Mouse (Mus musculus) retina, postnatal 1 day (tissue): ENCODE results near the gene Clic3.
"Not testable (repeated sequence)": the region's sequence is repeated elsewhere in the genome, so short reads cannot be mapped to it uniquely, and the experiment has no call there.

ENCODE experiments used
- DNase-seq: peaks from one replicate; pipeline ENCODE4 v3.0.0-alpha.2; 2012

Gene Clic3

DNA sequence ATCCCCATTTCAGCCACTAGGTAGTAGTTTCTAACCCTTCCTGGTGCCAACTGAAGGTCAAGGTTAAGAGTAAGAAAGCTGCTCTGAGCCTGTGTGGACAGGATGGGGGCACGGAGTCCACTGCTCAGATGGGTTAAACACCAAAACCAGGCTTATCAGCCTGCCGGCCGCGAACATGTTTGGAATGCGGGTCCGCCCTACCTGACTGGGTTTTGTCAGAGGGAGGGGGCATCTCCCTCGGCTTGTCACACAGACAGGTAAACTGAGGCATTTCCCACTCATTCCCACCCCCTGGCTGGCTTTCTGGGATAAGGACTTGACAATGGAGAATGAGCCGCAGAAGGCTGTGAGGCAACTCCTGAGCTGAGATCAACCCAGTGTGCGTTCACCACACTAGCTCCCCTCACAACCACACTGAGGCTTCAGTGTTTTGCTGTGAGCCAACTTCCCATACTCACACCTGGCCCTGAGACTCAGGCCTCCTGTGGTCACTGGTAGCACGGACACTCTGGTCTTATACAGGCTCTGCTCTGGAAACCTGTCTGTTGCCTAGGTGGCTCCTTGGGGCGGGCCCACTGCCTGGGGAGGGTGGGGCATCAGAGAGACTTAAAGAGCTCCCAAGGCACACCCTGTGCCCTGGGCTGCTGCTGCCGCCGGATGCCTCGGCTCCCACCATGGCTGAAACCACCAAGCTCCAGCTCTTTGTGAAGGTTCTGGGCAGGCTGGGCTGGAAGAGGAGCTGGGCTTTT lies at the start of gene Clic3:
Gene Clic3 (plus strand): TSS at position 634 of the 749 bp plus-strand sequence.
- no peak for DNase-seq

- no peak for DNase-seq
Measured at GRCm38 (mm10) chr2:25408908-25409307, 47.7 kb upstream of the Clic3 start.

- DNase-seq = not testable (repeated sequence)
Measured at GRCm38 (mm10) chr2:25413436-25413835, 43.2 kb upstream of the Clic3 start.

DNA sequence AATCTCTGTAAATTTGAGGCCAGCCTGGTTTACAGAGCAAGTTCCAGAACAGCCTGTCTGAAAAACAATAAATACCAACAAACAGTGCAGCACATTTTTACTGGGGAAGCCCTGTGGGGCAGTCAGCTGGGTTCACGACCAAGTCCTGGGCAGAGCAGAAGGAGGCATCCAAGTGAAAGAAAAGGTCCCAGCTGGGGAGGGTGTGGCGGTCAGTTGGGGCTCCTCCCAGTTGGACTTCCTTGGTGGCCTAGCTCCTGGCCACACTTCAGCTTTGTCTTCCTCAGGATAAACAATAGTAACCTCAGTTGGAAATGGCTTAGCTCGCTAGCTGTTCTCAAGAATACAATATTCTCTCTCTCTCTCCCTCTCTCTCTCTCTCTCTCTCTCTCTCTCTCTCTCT lies 39.2 kb upstream of the Clic3 start:
- DNase-seq = no peak

DNA sequence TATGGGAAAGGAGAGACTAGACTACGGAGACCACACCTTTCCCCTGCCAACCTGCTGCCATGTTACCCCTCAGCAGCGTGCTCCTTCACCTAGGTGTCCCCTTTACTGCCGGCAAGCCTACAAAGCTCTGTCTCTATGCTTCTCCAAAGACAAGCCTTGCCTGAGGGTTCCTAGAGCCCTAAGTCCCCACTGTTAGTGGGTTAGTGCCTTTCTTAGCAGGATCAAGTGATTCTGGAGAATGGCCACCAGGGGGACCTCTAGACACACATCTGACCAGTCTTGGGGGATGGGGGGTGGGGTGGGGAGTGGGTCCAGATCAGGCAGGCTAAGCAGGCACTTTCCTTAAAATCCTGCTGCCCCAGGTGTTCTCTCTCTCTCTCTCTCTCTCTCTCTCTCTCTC lies 34.7 kb upstream of the Clic3 start:
- DNase-seq = peak; percentile 86

GRCm38 (mm10) chr2:25422587-25423410 lies 33.8 kb upstream of the Clic3 start, which contains the start of gene Fut7:
Fut7 (plus strand) TSS chr2:25423267.
- DNase-seq = no peak

- no peak for DNase-seq
Measured at GRCm38 (mm10) chr2:25423626-25424025, 33.0 kb upstream of the Clic3 start.

DNA sequence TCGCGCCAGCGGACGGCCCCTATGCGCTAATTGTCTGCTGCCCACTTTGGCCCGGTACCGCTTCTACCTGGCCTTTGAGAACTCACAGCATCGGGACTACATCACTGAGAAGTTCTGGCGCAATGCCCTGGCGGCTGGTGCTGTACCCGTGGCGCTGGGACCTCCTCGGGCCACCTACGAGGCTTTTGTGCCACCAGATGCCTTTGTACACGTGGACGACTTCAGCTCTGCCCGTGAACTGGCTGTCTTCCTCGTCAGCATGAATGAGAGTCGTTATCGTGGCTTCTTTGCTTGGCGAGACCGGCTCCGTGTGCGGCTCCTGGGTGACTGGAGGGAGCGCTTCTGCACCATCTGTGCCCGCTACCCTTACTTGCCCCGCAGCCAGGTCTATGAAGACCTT lies 31.2 kb upstream of the Clic3 start:
- DNase-seq = no peak

DNA sequence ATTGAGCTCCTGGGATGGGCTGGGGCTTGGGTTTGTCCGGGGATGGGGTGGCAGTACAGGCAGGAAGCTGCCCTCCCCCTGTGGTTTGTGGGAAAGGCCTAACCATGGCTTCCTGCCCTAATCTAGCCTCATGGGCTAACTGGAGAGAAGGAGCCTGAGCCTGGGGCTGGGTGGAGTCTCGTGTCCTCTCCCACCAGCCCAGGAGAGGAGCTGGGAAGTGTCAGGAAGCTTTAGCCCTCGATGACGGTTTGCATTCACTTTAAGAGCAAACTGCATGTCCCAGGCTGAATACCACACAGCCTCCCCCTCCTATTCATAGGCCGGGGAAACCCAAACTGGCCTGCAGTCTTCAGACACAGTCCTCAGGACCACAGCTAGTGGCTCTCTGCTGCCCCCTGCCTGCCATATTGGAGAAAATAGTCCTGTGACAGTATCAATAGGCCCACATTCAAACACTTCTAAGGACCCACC lies 29.9 kb upstream of the Clic3 start:
- DNase-seq = peak; percentile 88

DNA sequence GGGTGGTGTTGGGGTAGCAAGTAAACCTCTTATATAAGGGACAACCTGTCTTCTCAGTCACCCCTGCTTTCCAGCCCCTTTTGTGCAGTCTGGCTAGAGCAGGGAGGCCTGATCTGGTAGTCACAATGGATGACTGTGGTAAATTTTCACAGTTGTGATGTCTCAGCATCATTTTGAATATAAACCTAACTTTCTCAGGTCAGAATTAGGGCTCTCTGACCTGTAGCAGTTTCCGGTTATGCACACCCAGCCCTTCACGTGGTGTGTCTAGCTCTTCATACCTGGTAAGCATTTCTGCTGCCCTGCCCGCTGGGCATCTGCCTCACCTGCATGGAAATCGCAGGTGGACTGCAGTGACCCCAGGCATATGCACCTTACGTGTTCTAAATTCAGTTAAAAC lies 29.4 kb upstream of the Clic3 start:
- DNase-seq = no peak

DNA sequence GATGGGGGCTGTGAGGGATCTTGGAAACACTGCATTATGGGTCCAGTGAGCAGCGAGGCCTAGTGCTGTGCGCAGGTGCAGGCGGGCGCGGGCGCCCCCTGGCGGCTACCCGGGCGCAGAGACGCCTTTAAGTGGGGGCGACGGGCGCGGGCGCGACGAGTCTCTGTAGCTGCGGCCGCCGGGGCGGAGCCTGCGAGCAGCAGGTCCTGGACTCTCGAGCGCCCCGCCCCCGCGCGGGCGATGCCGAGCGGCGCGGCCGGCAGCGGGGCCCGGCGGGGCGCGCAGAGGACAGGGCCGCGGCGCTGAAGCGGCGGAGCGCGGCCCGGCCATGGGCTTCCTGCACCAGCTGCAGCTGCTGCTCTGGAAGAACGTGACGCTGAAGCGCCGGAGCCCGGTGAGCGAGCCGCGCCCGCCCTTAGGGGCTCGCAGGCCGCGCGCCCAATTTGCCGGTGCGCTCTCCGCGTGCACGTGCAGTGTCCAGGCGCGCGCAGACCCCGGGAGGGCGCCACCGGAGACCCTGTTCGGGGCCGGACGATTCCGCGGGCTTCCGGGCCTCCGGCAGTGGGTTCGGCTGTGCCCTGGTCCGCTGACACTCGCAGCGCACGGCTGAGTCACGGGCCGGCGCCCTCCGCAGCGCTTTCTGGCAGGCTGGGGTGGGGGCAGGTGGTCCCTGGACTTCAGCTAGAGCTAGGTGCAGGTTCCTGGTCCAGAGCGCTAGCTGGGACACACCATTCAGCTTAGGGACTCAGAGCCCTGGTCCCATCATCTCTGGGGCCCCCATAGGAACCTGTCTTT lies 28.0 kb upstream of the Clic3 start, which contains the start of gene Abca2:
Gene Abca2 (plus strand): TSS at position 262 of the 795 bp plus-strand sequence.
- DNase-seq = peak; percentile 96

DNA sequence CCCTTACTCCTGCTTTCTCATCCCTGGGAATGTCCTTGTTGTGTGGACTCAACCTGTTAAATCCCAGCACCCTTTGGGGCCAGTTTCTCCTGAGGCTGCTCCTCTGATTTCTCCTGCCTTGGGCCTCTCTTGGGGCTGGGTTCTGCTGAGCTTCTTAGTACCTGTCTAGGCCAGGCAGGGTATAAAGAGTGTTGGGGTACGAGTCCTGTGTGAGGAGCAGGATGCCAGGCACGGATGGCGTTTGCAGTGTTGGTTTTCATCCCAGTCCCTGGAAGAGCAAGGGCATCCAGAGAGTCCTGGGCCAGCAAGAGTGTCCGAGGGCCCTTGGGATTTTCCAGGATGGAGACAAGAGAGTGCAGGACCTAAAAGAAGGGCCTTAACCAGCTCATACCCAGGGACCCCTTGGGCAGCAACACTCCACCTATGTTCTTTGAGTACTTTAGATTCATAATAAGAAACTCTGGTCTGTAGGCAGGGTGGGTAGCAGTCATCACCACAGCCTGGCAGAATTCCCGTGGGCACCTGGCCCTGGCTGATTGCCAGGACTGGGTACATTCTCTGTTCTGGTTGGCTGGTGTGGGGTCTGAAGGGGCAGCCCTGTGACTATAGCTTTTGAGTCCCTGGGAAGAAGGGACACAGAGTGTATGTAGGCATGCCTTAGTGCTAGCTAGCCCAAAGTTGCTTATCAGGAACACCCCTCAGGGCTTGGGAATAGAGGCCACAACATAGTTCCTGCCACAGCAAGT lies 27.0 kb upstream of the Clic3 start:
- no peak for DNase-seq

DNA sequence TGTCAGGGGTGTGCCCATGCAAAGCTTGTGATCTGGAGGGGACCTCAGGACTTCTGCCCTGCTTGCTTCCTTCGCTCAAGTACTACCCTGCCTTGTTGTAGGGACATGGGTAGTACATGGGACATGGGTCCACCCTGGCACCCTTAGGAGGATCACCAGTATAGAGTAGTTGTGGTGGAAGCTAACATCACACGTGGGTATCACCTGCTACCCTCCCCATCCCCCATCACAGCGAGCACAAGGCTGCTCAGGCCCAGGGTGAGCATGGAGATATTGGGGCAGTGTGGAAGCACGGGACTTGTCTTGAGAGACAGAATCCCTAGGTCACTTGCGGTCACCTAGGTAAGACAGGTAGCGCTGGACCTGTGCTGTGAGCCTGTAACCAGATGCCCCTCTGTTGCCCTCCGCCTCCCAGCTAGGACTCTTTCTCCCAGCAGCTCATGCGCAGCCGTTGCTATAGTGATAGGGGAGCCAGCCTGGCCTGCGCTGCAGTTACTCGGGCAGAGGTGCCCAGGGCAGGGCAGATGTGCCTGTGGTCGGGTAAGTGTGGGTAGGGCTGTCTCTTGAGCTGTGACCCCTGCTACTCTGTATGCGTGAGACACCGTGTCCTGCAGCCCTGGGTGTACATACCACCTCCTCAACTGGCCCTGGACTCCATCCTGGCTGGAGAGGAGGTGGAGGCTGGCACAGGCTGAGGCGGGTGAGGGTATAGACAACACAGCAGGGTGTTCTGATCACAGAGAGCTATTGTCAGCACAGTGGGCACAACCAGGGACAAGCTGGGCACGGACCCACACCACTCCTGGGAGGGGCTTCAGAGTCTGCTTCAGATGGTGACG lies 26.0 kb upstream of the Clic3 start:
- peak; percentile 63 for DNase-seq

DNA sequence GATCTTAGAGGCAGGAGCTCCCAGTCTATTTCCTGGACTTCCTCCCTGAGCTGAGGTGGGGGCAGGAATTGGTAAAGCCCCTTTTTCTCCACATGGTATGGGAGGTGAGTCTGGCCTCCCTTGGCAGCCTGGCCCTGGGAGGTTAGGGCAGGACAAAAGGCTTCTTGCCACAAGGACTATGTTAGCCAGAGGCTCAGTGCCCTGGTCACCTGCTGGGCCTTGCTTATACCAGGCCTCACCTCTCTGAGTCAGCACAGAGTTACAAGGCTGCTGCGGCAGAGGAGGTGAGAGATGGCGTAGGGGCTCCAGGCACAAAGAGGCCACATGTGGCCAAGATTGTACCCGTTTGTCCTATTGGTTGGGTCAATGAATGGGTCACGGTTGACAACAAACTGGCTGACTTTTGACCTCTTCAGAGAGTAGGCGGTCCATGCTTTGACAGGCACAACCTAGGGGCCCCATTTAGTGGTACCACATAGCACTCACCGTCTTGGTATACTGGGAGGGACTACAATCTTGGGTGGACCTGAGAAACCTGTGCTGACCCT lies 25.3 kb upstream of the Clic3 start:
- no peak for DNase-seq

- no peak for DNase-seq
Measured at GRCm38 (mm10) chr2:25432326-25433098, 24.1 kb upstream of the Clic3 start.

DNA sequence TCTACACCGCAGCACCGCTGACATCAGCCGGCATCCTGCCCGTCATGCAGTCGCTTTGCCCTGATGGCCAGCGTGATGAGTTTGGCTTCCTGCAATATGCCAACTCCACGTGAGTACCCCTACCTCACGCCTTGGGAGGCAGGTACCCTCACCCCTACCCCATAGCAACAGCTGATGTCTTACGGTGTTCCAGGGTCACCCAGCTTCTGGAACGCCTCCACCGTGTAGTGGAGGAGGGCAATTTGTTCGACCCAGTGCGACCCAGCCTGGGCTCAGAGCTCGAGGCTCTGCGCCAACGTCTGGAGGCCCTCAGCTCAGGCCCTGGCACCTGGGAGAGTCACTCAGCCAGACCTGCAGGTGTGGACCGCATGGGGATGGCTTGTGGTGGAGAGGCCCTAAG lies 23.5 kb upstream of the Clic3 start:
- DNase-seq = no peak

- DNase-seq = no peak
Measured at GRCm38 (mm10) chr2:25434292-25434691, 22.3 kb upstream of the Clic3 start.

- no peak for DNase-seq
Measured at GRCm38 (mm10) chr2:25436286-25436820, 20.3 kb upstream of the Clic3 start.

GRCm38 (mm10) chr2:25441067-25441466 lies 15.6 kb upstream of the Clic3 start:
- no peak for DNase-seq

DNA sequence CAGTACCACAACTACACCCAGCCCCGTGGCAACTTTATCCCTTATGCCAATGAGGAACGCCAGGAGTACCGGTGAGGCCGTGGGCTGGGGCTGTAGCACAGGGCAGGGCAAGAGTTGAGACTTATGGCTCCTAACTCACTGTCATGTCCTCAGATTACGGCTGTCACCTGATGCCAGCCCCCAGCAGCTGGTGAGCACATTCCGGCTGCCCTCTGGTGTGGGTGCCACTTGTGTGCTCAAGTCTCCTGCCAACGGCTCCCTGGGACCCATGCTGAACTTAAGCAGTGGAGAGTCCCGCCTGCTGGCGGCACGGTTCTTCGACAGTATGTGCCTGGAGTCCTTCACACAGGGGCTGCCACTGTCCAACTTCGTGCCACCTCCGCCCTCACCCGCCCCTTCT lies 14.0 kb upstream of the Clic3 start:
- no peak for DNase-seq
